Mouse (Mus musculus) gastrocnemius, postnatal 10 days (tissue): ENCODE measurements at regions not wholly inside any gene's neighbourhood (a gene's known extent, or its start where the extent isn't known, plus 50 kb on each side); places are given as distances from the start of the nearest gene placed in this dataset.
A peak's percentile ranks its signal among the peaks of the same experiment; 100 is the strongest.

Experiments
- DNase-seq: peaks from one replicate; pipeline ENCODE4 v3.0.0; 2021; ENCODE audit warnings: mixed read lengths

DNA sequence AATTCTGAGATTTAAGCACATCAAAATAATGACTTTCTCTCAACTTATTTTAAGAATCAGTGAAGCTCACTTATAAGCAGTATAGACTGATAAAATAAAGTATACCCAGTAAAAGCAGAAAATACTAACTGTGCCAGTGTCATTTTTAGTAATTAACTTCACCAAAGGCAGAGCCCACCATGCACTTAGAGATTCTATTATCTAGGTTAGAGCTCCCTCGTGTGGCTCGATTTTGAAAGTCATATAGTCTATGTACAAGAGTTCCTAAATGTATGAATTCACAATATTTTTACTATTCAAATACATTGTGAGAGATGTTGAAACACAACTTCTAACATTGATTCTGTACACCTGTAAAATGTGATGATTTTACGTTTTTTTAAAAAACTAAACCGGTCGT is 589.3 kb downstream of the Kcnj3 start:
- peak; percentile 5 for DNase-seq

DNA sequence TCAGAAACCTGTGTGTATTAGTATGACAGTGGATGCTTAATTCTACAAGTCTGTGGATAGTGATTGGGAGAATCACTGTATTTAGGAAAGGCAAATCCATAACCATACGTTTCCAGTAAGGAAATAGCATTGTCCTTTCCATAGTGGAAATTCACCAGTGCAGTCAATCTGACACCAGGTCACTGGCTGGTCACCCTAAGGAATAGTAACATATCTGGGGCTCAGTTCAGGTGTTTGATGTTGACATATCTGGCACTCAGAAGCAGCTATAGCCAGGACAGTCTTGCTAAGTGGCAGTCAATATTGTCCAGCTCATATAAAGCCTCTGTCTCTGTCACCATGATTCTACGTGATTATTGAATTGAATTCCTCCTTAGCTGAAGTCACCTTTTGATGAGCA is 593.2 kb downstream of the Kcnj3 start:
- no peak for DNase-seq
